Mouse (Mus musculus) C2C12 (cell line): Measurements from ENCODE around the gene Osbpl8. TPM values are rescaled to one million over a fixed set of nuclear protein-coding genes. Genes with fewer than 3 reads are reported as not detected.

Experiments used
- H3K27me3 ChIP-seq: one replicate; pipeline ENCODE4 v1.6.1; 2011; ENCODE audit not compliant: control insufficient read depth, insufficient read depth, insufficient read length
- H3K36me3 ChIP-seq: one replicate; pipeline ENCODE4 v1.6.1; 2011; ENCODE audit not compliant: control insufficient read depth, insufficient read depth
- H3K4me3 ChIP-seq: one replicate; pipeline ENCODE4 v1.5.1; 2011; ENCODE audit warnings: mild to moderate bottlenecking, control low read depth; ENCODE audit not compliant: poor library complexity, insufficient read depth, severe bottlenecking
- H3K79me2 ChIP-seq: one replicate; pipeline ENCODE4 v1.6.1; 2011; ENCODE audit not compliant: control insufficient read depth, insufficient read depth
- H3K79me3 ChIP-seq: one replicate; pipeline ENCODE4 v1.6.1; 2011; ENCODE audit warnings: low read depth, control low read depth
- H3ac ChIP-seq: one replicate; pipeline ENCODE3; 2011; ENCODE audit warnings: low read depth; ENCODE audit not compliant: control insufficient read depth, insufficient read length
- CEBPB ChIP-seq: IDR thresholded peaks from one replicate; pipeline ENCODE4 v1.6.1; 2011; ENCODE audit warnings: low read depth, mild to moderate bottlenecking, control low read depth, moderate library complexity
- CTCF ChIP-seq: IDR thresholded peaks from one replicate; pipeline ENCODE4 v1.5.1; 2011; ENCODE audit not compliant: control insufficient read depth, insufficient read depth, insufficient read length
- FOSL1 ChIP-seq: IDR thresholded peaks from one replicate; pipeline ENCODE4 v1.8.0; 2011; ENCODE audit warnings: mild to moderate bottlenecking, low read length; ENCODE audit not compliant: poor library complexity, insufficient read depth, severe bottlenecking
- MAX ChIP-seq: IDR thresholded peaks from one replicate; pipeline ENCODE4 v1.6.1; 2011; ENCODE audit warnings: mild to moderate bottlenecking, control low read depth
- MYOD1 ChIP-seq: IDR thresholded peaks from one replicate; pipeline ENCODE4 v1.6.1; 2011; ENCODE audit warnings: low read depth; ENCODE audit not compliant: control insufficient read depth, insufficient read length
- MYOG ChIP-seq: IDR thresholded peaks from one replicate; pipeline ENCODE4 v1.6.1; 2011; ENCODE audit not compliant: control insufficient read depth, insufficient read length; ENCODE audit errors: extremely low read depth
- USF1 ChIP-seq: IDR thresholded peaks from one replicate; pipeline ENCODE4 v1.6.1; 2011; ENCODE audit warnings: low read depth, mild to moderate bottlenecking, control low read depth, moderate library complexity
- polyA plus RNA-seq: library from polyadenylated mRNA; unstranded; fragments of >200 nt; fragmentation: generic; extraction: Trizol; gene quantifications from one replicate; pipeline ENCODE4 v1.2.1, GENCODE M21; 2012; ENCODE audit warnings: missing spikeins

The Osbpl8 gene
- polyA plus RNA-seq, 1 experiment: 2.8 TPM

- Histone ChIP-seq H3K27me3 (no peaks in the 10 kb centered on the region), H3K4me3 (no peak overlapping the region), H3K36me3 (no peaks in the 10 kb centered on the region), H3K79me2 (peaks cover 31% of the 10 kb centered on the region), H3ac (no peak overlapping the region), H3K79me3 (peaks cover 3% of the 10 kb centered on the region)
- TF ChIP-seq MYOG (no peak), USF1 (no peak), MAX (no peak), MYOD1 (no peak), CTCF (no peak), FOSL1 (no peak), CEBPB (no peak)
These were observed 1.5 kb upstream of the Osbpl8 start for GRCm38 (mm10) chr10:111163025-111163424.

- TF ChIP-seq CEBPB (no peak), CTCF (no peak), FOSL1 (no peak), MYOD1 (no peak), MAX (no peak), USF1 (no peak), MYOG (no peak)
- H3ac ChIP-seq: no peak overlapping the region
- H3K79me3 ChIP-seq: peaks cover 8% of the 10 kb centered on the region
- peaks cover 38% of the 10 kb centered on the region for H3K79me2 ChIP-seq
- H3K36me3 ChIP-seq: no peaks in the 10 kb centered on the region
- peak overlapping the region; percentile 22 for H3K4me3 ChIP-seq
- H3K27me3 ChIP-seq: no peaks in the 10 kb centered on the region
These were observed 831 bp upstream of the Osbpl8 start for GRCm38 (mm10) chr10:111163601-111164240.

- Histone ChIP-seq H3ac (peak overlapping the region; percentile 67), H3K79me2 (peaks cover 55% of the 10 kb centered on the region), H3K79me3 (peaks cover 12% of the 10 kb centered on the region), H3K4me3 (peak overlapping the region; percentile 93), H3K36me3 (no peaks in the 10 kb centered on the region), H3K27me3 (no peaks in the 10 kb centered on the region)
- TF ChIP-seq FOSL1: no peak
- no peak for TF ChIP-seq MAX
- no peak for TF ChIP-seq CTCF
- no peak for TF ChIP-seq USF1
- no peak for TF ChIP-seq CEBPB
- TF ChIP-seq MYOD1: no peak
- TF ChIP-seq MYOG: no peak
These were observed 848 bp downstream of the Osbpl8 start for GRCm38 (mm10) chr10:111165219-111165981.

DNA sequence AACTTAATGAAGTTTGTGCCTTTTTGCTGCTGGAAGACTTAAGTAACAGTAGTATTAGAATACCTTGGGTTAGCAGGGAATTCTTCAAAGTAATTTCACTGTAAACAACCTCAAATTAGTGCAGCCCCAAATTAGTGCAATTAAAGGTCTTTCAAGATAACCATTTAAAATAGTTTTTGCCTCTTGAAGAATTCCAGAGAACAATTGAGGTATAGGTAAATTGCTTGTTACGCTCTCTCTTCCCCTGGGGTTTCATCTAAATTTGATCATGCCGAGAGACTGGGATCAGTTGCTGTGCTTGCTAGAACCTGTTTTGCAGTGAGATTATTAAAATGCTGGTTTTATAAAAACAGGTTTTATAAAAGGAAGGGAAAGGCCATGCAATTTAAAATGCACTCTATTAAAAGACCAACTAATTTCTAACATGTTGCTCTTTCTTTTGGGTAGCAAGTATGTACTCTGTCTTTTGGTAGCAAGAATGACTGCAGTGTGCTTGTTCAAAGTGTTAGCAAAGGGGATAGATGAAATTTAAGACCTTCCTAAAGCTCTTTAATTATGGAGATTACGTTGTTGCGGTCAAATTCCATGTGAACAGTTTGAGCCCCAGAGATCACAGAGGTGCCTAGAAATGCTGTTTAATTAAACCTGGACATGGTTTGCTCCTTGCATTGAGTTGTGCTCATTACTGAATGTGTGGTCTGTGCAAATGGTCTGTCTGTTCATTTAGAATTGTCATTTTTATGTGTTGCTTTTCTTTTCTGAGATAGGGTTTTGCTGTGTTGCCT is 1.7 kb downstream of the Osbpl8 start:
- peaks cover 16% of the 10 kb centered on the region for H3K79me3 ChIP-seq
- H3ac ChIP-seq: no peak overlapping the region
- peaks cover 64% of the 10 kb centered on the region for H3K79me2 ChIP-seq
- no peak for TF ChIP-seq CTCF
- no peak for TF ChIP-seq USF1
- TF ChIP-seq MAX: no peak
- peak overlapping the region; percentile 93 for H3K4me3 ChIP-seq
- no peaks in the 10 kb centered on the region for H3K36me3 ChIP-seq
- no peaks in the 10 kb centered on the region for H3K27me3 ChIP-seq

DNA sequence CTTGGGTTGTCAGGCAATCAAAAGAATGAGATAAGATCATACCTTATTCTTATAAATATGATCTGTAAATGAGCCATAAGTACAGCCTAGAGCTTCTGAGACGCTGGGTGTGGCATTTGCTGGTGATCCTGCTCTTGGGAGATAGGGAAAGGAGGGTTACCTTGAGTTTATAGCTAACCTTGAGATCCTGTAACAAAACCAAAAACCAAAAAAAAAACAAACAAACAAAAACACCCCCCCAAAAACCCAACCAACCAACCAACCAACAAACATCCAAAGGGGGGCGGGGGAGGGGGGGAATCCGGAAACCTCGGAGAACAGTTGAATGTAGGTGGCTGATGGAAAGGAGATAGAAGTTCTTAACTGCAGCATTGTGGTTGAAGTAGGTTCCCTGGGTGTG is 2.9 kb downstream of the Osbpl8 start:
- peaks cover 76% of the 10 kb centered on the region for H3K79me2 ChIP-seq
- TF ChIP-seq MAX: no peak
- TF ChIP-seq CEBPB: no peak
- TF ChIP-seq FOSL1: no peak
- TF ChIP-seq CTCF: no peak
- no peak for TF ChIP-seq MYOD1
- no peak for TF ChIP-seq MYOG
- no peaks in the 10 kb centered on the region for H3K27me3 ChIP-seq
- peaks cover 23% of the 10 kb centered on the region for H3K79me3 ChIP-seq
- H3K4me3 ChIP-seq: no peak overlapping the region
- no peaks in the 10 kb centered on the region for H3K36me3 ChIP-seq
- no peak overlapping the region for H3ac ChIP-seq
